Mouse (Mus musculus) olfactory bulb, adult 2 months (tissue): Measurements from ENCODE around the gene Tent4a. TPM values are rescaled to one million over a fixed set of nuclear protein-coding genes. Genes with fewer than 3 reads are reported as not detected.

Experiments used
- H3K27ac ChIP-seq: fragments of 200-500 bp; 2 replicates; pipeline ENCODE4 v1.5.1; 2012; ENCODE audit warnings: low read depth, low read length; ENCODE audit not compliant: insufficient read depth
- H3K4me1 ChIP-seq: fragments of 200-500 bp; 2 replicates; pipeline ENCODE4 v1.6.1; 2012; ENCODE audit warnings: low read length; ENCODE audit not compliant: control insufficient read depth, insufficient read depth
- H3K4me3 ChIP-seq: fragments of 200-500 bp; 2 replicates; pipeline ENCODE4 v1.5.1; 2012; ENCODE audit warnings: mild to moderate bottlenecking, low read depth, low read length, moderate library complexity; ENCODE audit not compliant: insufficient read depth
- CTCF ChIP-seq: fragments of 200-500 bp; IDR thresholded peaks from 2 replicates; pipeline ENCODE4 v1.5.1; 2012; ENCODE audit warnings: low read depth, mild to moderate bottlenecking, low read length, moderate library complexity; ENCODE audit not compliant: insufficient read depth
- POLR2A ChIP-seq: fragments of 200-500 bp; IDR thresholded peaks from 2 replicates; pipeline ENCODE4 v1.6.1; 2012; ENCODE audit warnings: mild to moderate bottlenecking, low read depth, low read length, moderate library complexity; ENCODE audit not compliant: insufficient read depth
- WGBS: fragments of 180-500 bp; shearing (Covaris S2); methylation state at CpG from one replicate; pipeline ENCODE4 v1.1.7; 2018; 5-methylcytosine and 5-hydroxymethylcytosine counted together
- polyA plus RNA-seq: library from polyadenylated mRNA; stranded (reverse); fragments of >200 nt; gene quantifications from 2 replicates; pipeline ENCODE4 v1.2.4, GENCODE M21; 2012; ENCODE audit warnings: low replicate concordance; ENCODE audit not compliant: missing spikeins, insufficient read depth, insufficient read length

Gene Tent4a
- polyA plus RNA-seq, 1 experiment, result not detected

GRCm38 (mm10) chr13:69553024-69553423 lies 18.6 kb upstream of the Tent4a start:
- H3K27ac ChIP-seq, result no peak overlapping the region
- TF ChIP-seq POLR2A (no peak), CTCF (peak; percentile 45; the same call in 1 of the 2 replicates)
- no peak overlapping the region for H3K4me3 ChIP-seq
- H3K4me1 ChIP-seq, result no peaks in the 10 kb centered on the region
- WGBS, result 19% methylated on average over 5 of the region's 5 CpGs

- WGBS, result 94% methylated on average over 2 of the region's 2 CpGs
Observed at GRCm38 (mm10) chr13:69550831-69551230, 16.4 kb upstream of the Tent4a start.

GRCm38 (mm10) chr13:69549980-69550379 lies 15.6 kb upstream of the Tent4a start:
- no peak for TF ChIP-seq POLR2A
- no peak for TF ChIP-seq CTCF
- H3K4me1 ChIP-seq, result no peaks in the 10 kb centered on the region
- no peak overlapping the region for H3K4me3 ChIP-seq
- WGBS, result 58% methylated on average over 8 of the region's 8 CpGs
- no peak overlapping the region for H3K27ac ChIP-seq

More at GRCm38 (mm10) chr13:69550831-69551230, 16.4 kb upstream of the Tent4a start:
- Histone ChIP-seq H3K27ac (no peak overlapping the region), H3K4me3 (no peak overlapping the region), H3K4me1 (no peaks in the 10 kb centered on the region)
- TF ChIP-seq POLR2A (no peak), CTCF (no peak)

GRCm38 (mm10) chr13:69547488-69548180 lies 13.2 kb upstream of the Tent4a start:
- H3K27ac ChIP-seq, result no peak overlapping the region
- TF ChIP-seq CTCF (no peak), POLR2A (no peak)
- peaks cover 14% of the 10 kb centered on the region for H3K4me1 ChIP-seq
- WGBS, result 74% methylated on average over 16 of the region's 16 CpGs
- no peak overlapping the region for H3K4me3 ChIP-seq

- 40% methylated on average over 3 of the region's 3 CpGs for WGBS
- TF ChIP-seq CTCF (no peak), POLR2A (no peak)
- Histone ChIP-seq H3K27ac (no peak overlapping the region), H3K4me3 (no peak overlapping the region), H3K4me1 (peaks cover 27% of the 10 kb centered on the region)
Observed at GRCm38 (mm10) chr13:69545019-69545418, 10.6 kb upstream of the Tent4a start.

- Histone ChIP-seq H3K4me3 (no peak overlapping the region), H3K4me1 (peaks cover 27% of the 10 kb centered on the region), H3K27ac (no peak overlapping the region)
- 64% methylated on average over 12 of the region's 12 CpGs for WGBS
- TF ChIP-seq POLR2A (no peak), CTCF (no peak)
Observed at GRCm38 (mm10) chr13:69543595-69543994, 9.2 kb upstream of the Tent4a start.

GRCm38 (mm10) chr13:69542571-69543352 lies 8.3 kb upstream of the Tent4a start:
- Histone ChIP-seq H3K27ac (no peak overlapping the region), H3K4me1 (peaks cover 27% of the 10 kb centered on the region), H3K4me3 (no peak overlapping the region)
- TF ChIP-seq CTCF (no peak), POLR2A (no peak)
- 45% methylated on average over 17 of the region's 17 CpGs for WGBS

- no peak overlapping the region for H3K27ac ChIP-seq
Observed at GRCm38 (mm10) chr13:69541776-69542175, 7.4 kb upstream of the Tent4a start.

GRCm38 (mm10) chr13:69541209-69541608 lies 6.8 kb upstream of the Tent4a start:
- Histone ChIP-seq H3K27ac (no peak overlapping the region), H3K4me3 (no peak overlapping the region), H3K4me1 (peaks cover 27% of the 10 kb centered on the region)
- TF ChIP-seq CTCF (no peak), POLR2A (no peak)
- 67% methylated on average over 6 of the region's 6 CpGs for WGBS

More at GRCm38 (mm10) chr13:69541776-69542175, 7.4 kb upstream of the Tent4a start:
- Histone ChIP-seq H3K4me1 (peaks cover 27% of the 10 kb centered on the region), H3K4me3 (no peak overlapping the region)
- 39% methylated on average over 10 of the region's 10 CpGs for WGBS
- TF ChIP-seq CTCF, result no peak
- TF ChIP-seq POLR2A, result no peak
